Mouse (Mus musculus) neutrophil, adult 5-6 weeks (primary cell): Measurements from ENCODE around the gene Gemin4. TPM values are rescaled to one million over a fixed set of nuclear protein-coding genes. Genes with fewer than 3 reads are reported as not detected.
A peak's percentile ranks its signal among the peaks of the same experiment; 100 is the strongest.
"Not testable (repeated sequence)": the region's sequence is repeated elsewhere in the genome, so short reads cannot be mapped to it uniquely, and the experiment has no call there.

Experiments
- ATAC-seq: fragments of 151-379, 151-347 bp; 2 replicates; pipeline ENCODE4 v1.8.0; 2017; ENCODE audit warnings: mild to moderate bottlenecking, moderate TSS enrichment; ENCODE audit not compliant: insufficient number of reproducible peaks, poor library complexity, low FRiP score, severe bottlenecking; ENCODE audit errors: extremely low read depth
- total RNA-seq: library from RNA; stranded (forward); fragments of 200-1000 nt; gene quantifications from 2 replicates; pipeline ENCODE4 v1.2.3, GENCODE M21; 2017

Gene Gemin4
- total RNA-seq, 1 experiment from 2014 or later: 5.2 TPM

- no peak for ATAC-seq
Measured at GRCm38 (mm10) chr11:76225051-76225450, 7.6 kb upstream of the Gemin4 start.

GRCm38 (mm10) chr11:76224631-76225030 is 7.2 kb upstream of the Gemin4 start:
- no peak for ATAC-seq

DNA sequence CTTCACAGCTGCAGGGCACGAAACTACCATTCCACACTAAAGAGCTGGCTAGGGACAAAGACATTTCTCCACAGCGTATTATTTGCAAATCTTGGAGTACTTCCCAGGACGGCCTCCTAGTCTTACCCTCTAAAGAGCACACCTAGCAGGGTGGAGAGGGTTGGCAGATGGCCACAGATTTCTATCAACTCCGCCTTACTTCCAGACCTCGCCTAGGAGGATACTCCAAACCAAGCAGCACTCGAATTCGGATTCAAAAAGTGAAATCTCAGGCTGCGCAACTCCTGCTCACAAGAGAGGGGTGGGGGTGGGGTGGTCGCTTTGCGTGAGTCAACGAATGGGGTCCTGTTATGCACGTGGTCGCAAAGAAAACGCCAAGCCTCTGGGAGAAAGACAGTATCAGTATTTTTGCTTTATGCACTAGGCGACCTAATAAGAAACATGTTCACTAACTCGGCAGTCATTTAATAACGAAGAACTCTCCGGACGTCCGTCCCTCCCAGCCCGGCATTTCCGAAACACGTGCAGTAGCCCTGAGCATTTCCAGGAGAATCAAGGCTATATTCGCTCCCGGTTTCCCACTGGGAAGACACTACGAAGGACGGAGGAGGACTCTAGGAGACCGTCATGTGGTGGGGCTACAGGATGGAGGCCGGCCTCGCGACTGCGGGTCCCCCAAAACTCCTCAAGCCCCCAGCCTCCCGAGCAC is 629 bp downstream of the Gemin4 start:
- no peak for ATAC-seq

DNA sequence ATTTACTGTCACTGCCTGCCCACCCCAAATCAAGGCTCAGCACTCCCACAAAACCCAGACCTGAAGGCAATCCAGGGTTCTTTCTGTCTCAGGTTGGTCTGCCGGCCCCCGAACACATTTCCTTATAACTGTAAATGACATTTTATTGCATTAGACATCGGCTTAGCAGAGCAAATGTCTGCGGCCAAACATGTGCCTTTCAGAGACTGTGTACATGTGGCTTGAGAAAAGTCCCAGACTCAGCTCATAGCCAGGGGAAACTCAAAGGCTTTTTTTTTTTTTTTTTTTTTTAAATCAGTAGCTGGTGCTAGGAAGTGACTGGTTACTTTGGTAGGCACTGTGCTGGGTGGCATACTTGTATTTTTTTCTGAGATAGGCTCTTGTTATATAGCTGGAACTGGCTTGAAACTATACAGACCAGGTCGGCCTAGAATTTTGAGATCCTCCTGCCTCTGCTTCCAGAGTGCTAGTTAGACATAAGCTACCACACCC is 1.4 kb downstream of the Gemin4 start:
- ATAC-seq: no peak

DNA sequence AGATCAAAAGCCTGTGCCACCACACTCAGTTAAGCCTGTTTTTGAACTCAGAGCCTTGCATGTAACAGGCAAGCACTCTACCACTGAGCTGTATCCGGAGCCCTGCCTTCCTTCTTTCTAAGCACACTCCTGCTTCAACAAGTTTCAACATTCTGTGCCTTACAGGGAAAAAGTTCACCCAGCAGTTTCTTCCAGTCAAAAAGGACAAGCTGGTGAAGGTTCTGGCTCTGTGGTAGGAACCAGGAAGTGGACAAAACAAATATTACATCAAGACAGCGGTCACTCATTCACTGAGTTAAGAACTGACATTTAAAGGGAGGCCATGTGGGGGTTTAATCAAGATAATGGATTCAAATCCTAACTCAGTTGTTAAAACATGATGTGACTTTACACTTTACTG is 2.5 kb downstream of the Gemin4 start:
- no peak for ATAC-seq

- no peak for ATAC-seq
Measured at GRCm38 (mm10) chr11:76213841-76214240, 3.6 kb downstream of the Gemin4 start.

DNA sequence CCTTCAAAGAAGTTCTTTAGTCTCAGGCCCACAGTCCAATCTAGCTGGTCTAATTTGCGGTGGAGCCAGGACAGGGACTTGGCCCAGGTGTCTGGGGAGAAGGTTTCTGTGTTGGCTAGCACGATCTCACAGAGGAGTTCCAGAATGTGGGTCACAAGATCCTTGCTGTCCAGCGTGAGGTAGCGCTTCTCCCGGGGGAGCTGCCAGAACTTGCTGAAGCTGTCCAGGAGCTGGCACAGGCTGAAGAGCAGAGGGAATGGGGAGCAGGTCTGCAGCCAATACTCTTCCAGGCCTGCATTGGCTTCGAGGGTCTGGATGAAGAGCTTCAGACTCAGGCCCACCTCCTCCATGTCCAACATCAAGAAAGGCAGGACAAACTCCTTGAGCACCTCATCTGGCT is 5.9 kb downstream of the Gemin4 start:
- not testable (repeated sequence) for ATAC-seq

DNA sequence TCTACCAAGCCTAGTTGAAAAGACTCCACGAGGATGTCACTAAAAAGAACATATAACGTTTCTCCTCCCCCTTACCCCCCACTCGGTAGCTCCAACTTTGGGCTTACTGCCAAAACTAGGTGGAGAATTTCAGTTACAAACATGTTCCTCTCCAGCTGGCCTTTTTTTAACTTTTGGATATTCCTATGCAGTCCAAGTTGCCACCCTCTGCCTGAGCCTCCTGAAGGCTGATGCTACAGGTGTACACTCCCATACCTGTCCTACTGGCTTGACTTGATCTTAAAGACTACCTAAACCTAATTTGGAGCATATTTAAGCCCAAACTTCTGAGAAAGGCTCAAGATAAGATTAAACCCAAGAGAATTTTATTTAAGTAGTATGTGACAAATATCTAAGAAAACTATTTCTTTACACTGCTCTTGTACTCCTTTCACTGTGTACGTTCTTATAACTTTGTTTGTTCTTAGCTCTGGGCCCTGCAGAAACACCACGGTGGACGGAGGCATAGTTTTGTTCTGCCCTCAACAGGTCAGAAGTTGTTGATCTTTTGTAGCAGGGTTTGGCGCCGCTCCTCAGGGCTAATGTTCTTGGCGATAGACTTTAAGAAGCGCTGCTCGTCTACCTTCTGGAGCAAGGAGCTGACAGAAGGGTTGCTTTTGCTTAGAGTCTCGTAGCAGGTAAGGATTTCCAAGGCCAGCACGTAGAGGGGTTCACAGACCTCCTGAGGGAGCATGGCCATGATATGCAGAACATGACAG is 7.1 kb downstream of the Gemin4 start:
- ATAC-seq: no peak

- no peak for ATAC-seq
Measured at GRCm38 (mm10) chr11:76206793-76207192, 10.7 kb downstream of the Gemin4 start.

- peak; percentile 51 for ATAC-seq
Measured at GRCm38 (mm10) chr11:76201761-76202674, 15.4 kb downstream of the Gemin4 start.

GRCm38 (mm10) chr11:76196977-76197469 is 20.4 kb downstream of the Gemin4 start:
- no peak for ATAC-seq

DNA sequence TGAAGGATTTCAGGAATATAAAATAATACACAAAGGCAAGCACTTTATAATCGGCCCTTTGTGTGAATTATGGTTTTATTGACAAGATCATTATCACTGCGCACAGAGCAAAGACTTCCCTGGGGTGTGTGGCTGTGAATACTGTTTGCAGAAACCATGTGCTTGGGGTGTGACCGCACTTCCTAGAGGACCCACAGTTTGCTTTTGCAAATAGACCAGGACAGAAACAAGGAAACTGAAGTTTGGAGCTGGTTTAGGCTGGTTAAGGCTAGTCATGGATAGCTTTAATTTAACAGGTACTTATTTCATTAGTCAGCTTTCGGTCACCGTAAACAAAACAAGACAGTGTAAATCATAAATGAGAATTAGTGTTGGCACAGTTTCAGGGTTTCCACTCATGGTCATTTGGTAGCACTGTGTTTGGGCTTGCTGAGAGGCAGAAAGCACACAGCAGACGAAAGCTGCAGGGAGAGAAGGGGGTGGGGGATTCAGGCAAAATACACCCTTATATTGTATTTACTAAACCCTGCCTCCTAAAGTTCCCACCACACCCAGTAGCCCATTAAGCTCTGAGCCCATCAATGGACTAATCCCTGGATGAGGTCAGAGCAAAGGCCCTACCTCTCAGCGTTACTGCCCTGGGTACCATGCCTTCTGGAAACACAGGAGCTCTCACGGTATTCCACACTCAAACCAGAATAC is 21.0 kb downstream of the Gemin4 start:
- ATAC-seq: no peak

DNA sequence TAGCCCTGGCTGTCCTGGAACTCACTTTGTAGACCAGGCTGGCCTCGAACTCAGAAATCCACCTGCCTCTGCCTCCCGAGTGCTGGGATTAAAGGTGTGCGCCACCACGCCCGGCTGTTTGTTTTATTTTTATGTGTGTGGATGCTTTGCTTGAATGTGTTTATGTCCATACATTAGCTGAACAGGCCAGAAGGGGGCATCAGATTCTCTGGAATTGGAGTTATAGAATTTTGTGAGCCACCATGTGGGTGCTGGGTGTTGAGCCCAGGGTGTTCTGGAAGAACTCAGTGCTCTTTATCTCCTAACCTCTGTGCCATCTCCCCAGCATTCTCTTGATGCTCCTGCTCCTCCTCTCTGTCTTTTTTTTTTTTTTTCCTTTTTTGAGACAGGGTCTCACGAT is 30.6 kb downstream of the Gemin4 start:
- no peak for ATAC-seq

GRCm38 (mm10) chr11:76183745-76184144 is 33.7 kb downstream of the Gemin4 start:
- ATAC-seq: no peak

GRCm38 (mm10) chr11:76180146-76180540 is 37.3 kb downstream of the Gemin4 start:
- no peak for ATAC-seq

DNA sequence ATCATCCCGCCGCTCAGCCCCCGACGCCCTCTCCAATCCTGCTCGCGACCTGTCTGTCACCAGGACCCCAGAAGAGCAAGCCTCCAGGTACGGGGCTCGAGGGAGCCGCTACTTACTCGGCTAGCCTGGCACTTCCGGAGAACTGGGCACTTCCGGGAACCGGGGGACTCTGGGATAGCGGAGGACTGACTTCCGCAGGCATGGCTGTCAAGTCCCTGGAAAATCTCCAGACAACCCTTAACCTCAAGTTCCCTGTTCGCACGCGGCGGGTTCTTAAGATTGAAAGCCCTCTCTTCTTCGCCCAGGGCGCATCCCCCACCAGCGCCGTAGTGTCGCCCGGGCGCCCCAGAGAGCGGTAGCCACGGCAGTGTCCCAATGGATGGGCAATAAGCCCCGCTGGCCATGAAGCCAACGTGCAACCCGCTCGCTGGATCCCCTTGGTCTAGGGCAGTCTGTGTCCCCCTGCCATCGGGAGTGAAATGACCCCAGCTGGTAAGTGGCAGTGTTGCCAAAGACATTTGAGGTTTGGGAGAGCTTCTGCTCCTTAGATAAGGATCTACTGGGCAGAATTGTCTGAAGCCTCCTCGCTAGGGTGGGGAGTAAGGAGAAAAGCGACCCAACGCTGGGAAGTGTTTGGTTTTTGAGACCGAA is 37.8 kb downstream of the Gemin4 start, which contains the start of the genes Vps53 and Fam57a:
TSS of gene Vps53 (minus strand) at position 153 of the 651 bp plus-strand sequence.
TSS of gene Fam57a (plus strand) at position 177 of the 651 bp plus-strand sequence.
- peak; percentile 65 for ATAC-seq

DNA sequence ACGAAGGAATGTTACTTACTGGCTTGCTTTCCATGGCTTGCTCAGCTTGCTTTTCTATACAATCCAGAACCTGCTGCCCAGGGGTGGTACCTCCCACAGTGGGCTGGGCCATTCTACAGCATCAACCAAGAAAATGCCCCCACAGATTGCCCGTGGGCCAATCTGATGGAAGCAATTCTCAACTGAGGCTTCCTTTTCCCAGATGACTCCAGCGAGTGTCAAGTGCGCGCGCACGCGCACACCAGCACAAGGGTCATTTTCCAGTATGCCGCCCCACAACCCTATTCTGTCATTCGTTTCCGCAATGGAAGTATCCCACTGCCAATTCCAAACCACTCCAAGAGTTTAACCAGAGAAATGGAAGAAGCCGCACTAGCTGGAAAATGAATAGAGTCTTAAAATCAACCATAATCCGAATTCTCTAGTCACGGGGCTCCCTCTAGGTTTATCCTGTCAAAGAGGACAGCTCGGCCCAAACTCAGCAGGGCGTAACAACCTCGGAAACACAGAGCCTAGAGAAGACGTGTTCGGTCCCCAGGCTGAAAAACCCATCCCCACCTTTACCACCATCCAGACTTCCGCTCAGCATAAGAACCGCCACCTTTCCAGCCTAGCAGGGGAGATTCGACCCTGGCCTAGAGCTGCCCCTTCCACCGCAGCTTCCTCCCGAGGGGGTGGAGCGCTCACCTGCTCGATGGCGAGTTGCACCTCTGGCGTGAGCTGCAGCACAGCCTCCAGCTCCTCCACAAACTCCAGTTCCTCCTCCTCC is 38.6 kb downstream of the Gemin4 start:
- ATAC-seq: peak; percentile 47; the same call in 1 of the 2 replicates
